Mouse (Mus musculus): Measurements from ENCODE around the gene Myh6. TPM values are rescaled to one million over a fixed set of nuclear protein-coding genes. Genes with fewer than 3 reads are reported as not detected.
"Not testable (repeated sequence)": the region's sequence is repeated elsewhere in the genome, so short reads cannot be mapped to it uniquely, and the experiment has no call there.

The Myh6 gene
- polyA plus RNA-seq, 1 experiment from 2014 or later: 1.6 TPM

- Histone ChIP-seq H3K4me1 (peaks cover 38% of the 10 kb centered on the region), H3K27me3 (replicated peaks) (no peaks in the 10 kb centered on the region), H3K9ac (no peak overlapping the region), H3K4me3 (no peak overlapping the region), H3K4me2 (no peak overlapping the region), H3K36me3 (replicated peaks) (no peaks in the 10 kb centered on the region), H3K9me3 (no peaks in the 10 kb centered on the region), H3K27ac (no peak overlapping the region)
- ATAC-seq (replicated peaks): no peak
- WGBS: 91% methylated on average over 10 of the region's 10 CpGs
Observed at GRCm38 (mm10) chr14:54992196-54992595, 25.5 kb upstream of the Myh6 start.

- H3K27ac ChIP-seq: peak overlapping the region; percentile 78
- no peaks in the 10 kb centered on the region for H3K9me3 ChIP-seq
- H3K36me3 ChIP-seq (replicated peaks): no peaks in the 10 kb centered on the region
- 83% methylated on average over 8 of the region's 8 CpGs for whole genome bisulfite sequencing
- H3K9ac ChIP-seq: no peak overlapping the region
- no peaks in the 10 kb centered on the region for H3K27me3 ChIP-seq (replicated peaks)
- 0 out of 2 replicates have a peak, but pooled peaks have one; percentile 50 for ATAC-seq (replicated peaks)
- H3K4me3 ChIP-seq: no peak overlapping the region
- no peak overlapping the region for H3K4me2 ChIP-seq
- peaks cover 16% of the 10 kb centered on the region for H3K4me1 ChIP-seq
Observed at GRCm38 (mm10) chr14:54989886-54990441, 23.2 kb upstream of the Myh6 start.

GRCm38 (mm10) chr14:54988882-54989281, 22.2 kb upstream of the Myh6 start:
- H3K4me1 ChIP-seq: peaks cover 7% of the 10 kb centered on the region
- no peaks in the 10 kb centered on the region for H3K27me3 ChIP-seq (replicated peaks)
- ATAC-seq (replicated peaks): no peak
- H3K9ac ChIP-seq: no peak overlapping the region
- no peak overlapping the region for H3K27ac ChIP-seq
- WGBS: 91% methylated on average over 13 of the region's 13 CpGs
- H3K9me3 ChIP-seq: no peaks in the 10 kb centered on the region
- no peaks in the 10 kb centered on the region for H3K36me3 ChIP-seq (replicated peaks)
- no peak overlapping the region for H3K4me2 ChIP-seq
- no peak overlapping the region for H3K4me3 ChIP-seq

DNA sequence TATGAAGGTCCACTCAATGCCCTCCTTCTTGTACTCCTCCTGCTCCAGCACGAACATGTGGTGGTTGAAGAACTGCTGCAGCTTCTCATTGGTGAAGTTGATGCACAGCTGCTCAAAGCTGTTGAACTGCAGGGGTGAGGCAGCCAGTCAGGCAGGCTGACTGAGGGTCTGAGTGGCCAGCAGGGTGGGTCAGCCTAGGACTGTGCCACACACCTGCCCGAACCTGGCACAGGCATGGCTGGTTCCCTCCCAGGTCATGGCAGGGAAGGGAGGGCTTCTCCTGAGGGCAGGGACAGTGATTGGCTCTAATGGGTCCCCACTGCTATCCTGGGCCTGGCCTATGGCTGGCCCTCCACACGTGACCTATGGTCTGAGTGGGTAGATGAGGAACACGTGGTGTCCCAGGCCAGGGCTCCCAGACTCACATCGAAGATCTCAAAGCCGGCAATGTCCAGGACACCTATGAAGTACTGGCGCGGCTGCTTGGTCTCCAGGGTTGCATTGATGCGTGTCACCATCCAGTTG, 21.7 kb upstream of the Myh6 start:
- not testable (repeated sequence) for H3K4me2 ChIP-seq; H3K27me3 ChIP-seq (replicated peaks); H3K4me3 ChIP-seq; H3K9ac ChIP-seq; H3K27ac ChIP-seq; H3K4me1 ChIP-seq; H3K9me3 ChIP-seq; H3K36me3 ChIP-seq (replicated peaks)
- WGBS: 93% methylated on average over 9 of the region's 9 CpGs
- ATAC-seq (replicated peaks): 0 out of 2 replicates have a peak, but pooled peaks have one; percentile 16

GRCm38 (mm10) chr14:54981934-54982333, 15.2 kb upstream of the Myh6 start:
- Histone ChIP-seq H3K4me1 (no peaks in the 10 kb centered on the region), H3K9me3 (no peaks in the 10 kb centered on the region), H3K27ac (no peak overlapping the region), H3K9ac (no peak overlapping the region), H3K36me3 (replicated peaks) (no peaks in the 10 kb centered on the region), H3K4me2 (no peak overlapping the region), H3K4me3 (no peak overlapping the region), H3K27me3 (replicated peaks) (no peaks in the 10 kb centered on the region)
- no peak for ATAC-seq (replicated peaks)
- 95% methylated on average over 7 of the region's 7 CpGs for WGBS

- no peaks in the 10 kb centered on the region for H3K36me3 ChIP-seq (replicated peaks)
- no peak overlapping the region for H3K27ac ChIP-seq
- 92% methylated on average over 8 of the region's 8 CpGs for WGBS
- H3K9ac ChIP-seq: no peak overlapping the region
- no peak overlapping the region for H3K4me2 ChIP-seq
- H3K4me1 ChIP-seq: peaks cover 10% of the 10 kb centered on the region
- no peak for ATAC-seq (replicated peaks)
- H3K4me3 ChIP-seq: no peak overlapping the region
- H3K9me3 ChIP-seq: no peaks in the 10 kb centered on the region
- H3K27me3 ChIP-seq (replicated peaks): no peaks in the 10 kb centered on the region
Observed at GRCm38 (mm10) chr14:54978664-54979063, 11.9 kb upstream of the Myh6 start.

- H3K4me3 ChIP-seq: no peak within 1 kb of the TSS
- 71% methylated on average over 1 of the region's 1 CpGs for WGBS
- no peak within 1 kb of the TSS for H3K4me2 ChIP-seq
- H3K36me3 ChIP-seq (replicated peaks): no peaks in the 10 kb centered on the region
- H3K27me3 ChIP-seq (replicated peaks): no peaks in the 10 kb centered on the region
- H3K27ac ChIP-seq: no peak within 1 kb of the TSS
- H3K4me1 ChIP-seq: peaks cover 13% of the 10 kb centered on the region
- no peak within 1 kb of the TSS for H3K9ac ChIP-seq
- ATAC-seq (replicated peaks): no peak
- H3K9me3 ChIP-seq: no peaks in the 10 kb centered on the region
Observed at GRCm38 (mm10) chr14:54976633-54977032, 9.9 kb upstream of the Myh6 start, which contains the start of gene Gm17428. Gene Gm17428 (plus strand): TSS chr14:54976933.

- WGBS: 66% methylated on average over 6 of the region's 6 CpGs
- no peak overlapping the region for H3K4me3 ChIP-seq
- peak; percentile 72 for ATAC-seq (replicated peaks)
Observed at GRCm38 (mm10) chr14:54974068-54974791, 7.5 kb upstream of the Myh6 start.

GRCm38 (mm10) chr14:54972786-54973185, 6.1 kb upstream of the Myh6 start:
- H3K9ac ChIP-seq; H3K9me3 ChIP-seq; H3K27me3 ChIP-seq (replicated peaks); ATAC-seq (replicated peaks); H3K36me3 ChIP-seq (replicated peaks); H3K4me2 ChIP-seq; H3K4me3 ChIP-seq; H3K27ac ChIP-seq: not testable (repeated sequence)
- H3K4me1 ChIP-seq: peaks cover 13% of the 10 kb centered on the region
- WGBS: 92% methylated on average over 11 of the region's 11 CpGs

More at GRCm38 (mm10) chr14:54974068-54974791, 7.5 kb upstream of the Myh6 start:
- no peak overlapping the region for H3K9ac ChIP-seq
- H3K27me3 ChIP-seq (replicated peaks): no peaks in the 10 kb centered on the region
- peaks cover 13% of the 10 kb centered on the region for H3K4me1 ChIP-seq
- H3K4me2 ChIP-seq: no peak overlapping the region
- peak overlapping the region; percentile 84 for H3K27ac ChIP-seq
- no peaks in the 10 kb centered on the region for H3K36me3 ChIP-seq (replicated peaks)
- H3K9me3 ChIP-seq: no peaks in the 10 kb centered on the region

DNA sequence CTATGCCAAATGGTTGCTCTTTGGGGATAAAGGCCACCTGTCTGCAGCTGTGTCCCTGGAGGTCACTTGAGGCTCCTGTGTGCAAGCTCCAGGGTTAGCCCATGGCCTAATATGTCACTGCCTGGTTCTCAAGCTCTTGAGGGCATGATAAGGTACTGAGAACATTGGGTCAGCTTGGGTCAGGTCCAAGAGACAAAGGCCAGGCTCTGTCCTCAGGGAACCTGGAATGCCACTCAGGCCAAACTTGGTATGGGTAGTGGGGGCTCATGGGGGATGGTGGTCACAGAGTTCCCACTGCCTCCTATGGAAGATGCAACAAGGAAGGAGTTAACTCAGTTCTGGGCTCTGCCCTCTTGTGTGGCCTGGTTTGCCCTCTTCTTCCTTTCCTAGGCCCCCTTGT, 1.6 kb upstream of the Myh6 start:
- H3K27ac ChIP-seq: no peak overlapping the region
- H3K9me3 ChIP-seq: no peaks in the 10 kb centered on the region
- H3K27me3 ChIP-seq (replicated peaks): no peaks in the 10 kb centered on the region
- H3K36me3 ChIP-seq (replicated peaks): no peaks in the 10 kb centered on the region
- ATAC-seq (replicated peaks): no peak
- no peak overlapping the region for H3K4me2 ChIP-seq
- no peak overlapping the region for H3K9ac ChIP-seq
- H3K4me3 ChIP-seq: no peak overlapping the region
- H3K4me1 ChIP-seq: 0 out of 2 replicates have a peak, but pooled peaks cover under 1% of the 10 kb centered on the region

GRCm38 (mm10) chr14:54967874-54968273, 1.1 kb upstream of the Myh6 start:
- 86% methylated on average over 3 of the region's 3 CpGs for WGBS
- Histone ChIP-seq H3K27ac (no peak overlapping the region), H3K9me3 (no peaks in the 10 kb centered on the region), H3K4me1 (no peaks in the 10 kb centered on the region), H3K27me3 (replicated peaks) (no peaks in the 10 kb centered on the region), H3K36me3 (replicated peaks) (no peaks in the 10 kb centered on the region), H3K9ac (no peak overlapping the region), H3K4me3 (no peak overlapping the region), H3K4me2 (no peak overlapping the region)
- no peak for ATAC-seq (replicated peaks)

DNA sequence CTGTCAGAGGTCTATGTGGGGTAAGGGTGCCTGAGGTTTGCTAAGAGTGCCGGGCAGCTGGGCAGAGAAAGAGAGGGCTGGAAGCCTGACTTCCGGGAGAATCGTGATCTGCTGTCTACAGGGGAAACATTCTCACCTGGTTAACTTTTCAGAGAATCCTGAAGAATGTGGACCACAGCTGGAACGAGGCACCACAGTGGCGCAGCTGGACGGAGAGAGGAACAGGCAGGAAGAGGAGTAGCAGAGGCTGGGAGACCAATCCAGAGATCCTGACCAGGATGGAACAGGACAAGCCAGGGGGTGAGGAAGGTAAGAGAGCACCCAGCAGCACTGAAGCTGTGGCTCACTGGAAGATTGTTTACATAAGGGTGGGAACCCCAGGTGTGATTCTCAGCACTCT, 1.1 kb downstream of the Myh6 start:
- Histone ChIP-seq H3K9me3 (no peaks in the 10 kb centered on the region), H3K36me3 (replicated peaks) (no peaks in the 10 kb centered on the region), H3K27ac (no peak overlapping the region), H3K9ac (no peak overlapping the region), H3K27me3 (replicated peaks) (no peaks in the 10 kb centered on the region), H3K4me1 (no peaks in the 10 kb centered on the region), H3K4me2 (no peak overlapping the region), H3K4me3 (no peak overlapping the region)
- ATAC-seq (replicated peaks): no peak
- 79% methylated on average over 6 of the region's 6 CpGs for WGBS

DNA sequence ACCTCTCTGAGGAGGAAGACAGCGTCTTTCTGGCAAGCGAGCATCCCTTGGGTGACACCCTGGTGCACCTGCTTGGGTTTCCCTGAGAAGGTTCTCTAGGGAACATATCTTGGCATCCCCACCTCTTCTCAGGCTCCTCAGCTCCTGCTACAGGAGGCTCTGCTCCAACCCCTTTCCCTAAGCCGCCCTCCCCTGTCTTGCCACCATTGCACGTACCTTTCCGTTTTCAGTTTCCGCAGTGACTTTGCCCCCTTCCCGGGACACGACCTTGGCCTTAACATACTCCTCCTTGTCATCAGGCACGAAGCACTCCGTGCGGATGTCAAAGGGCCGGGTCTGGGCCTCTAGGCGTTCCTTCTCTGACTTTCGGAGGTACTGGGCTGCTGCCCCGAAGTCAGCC, 1.7 kb downstream of the Myh6 start:
- Histone ChIP-seq H3K36me3 (replicated peaks) (no peaks in the 10 kb centered on the region), H3K4me3 (no peak overlapping the region), H3K27me3 (replicated peaks) (no peaks in the 10 kb centered on the region), H3K9ac (no peak overlapping the region), H3K27ac (no peak overlapping the region), H3K4me2 (no peak overlapping the region), H3K4me1 (no peaks in the 10 kb centered on the region), H3K9me3 (no peaks in the 10 kb centered on the region)
- WGBS: 87% methylated on average over 15 of the region's 15 CpGs
- ATAC-seq (replicated peaks): no peak

All from midbrain, embryonic 15.5 days (tissue).